Mouse (Mus musculus) ES-Bruce4 (cell line): ENCODE measurements around the gene Kcnh2. TPM values are rescaled to one million over a fixed set of nuclear protein-coding genes. Genes with fewer than 3 reads are reported as not detected.

ENCODE experiments used
- H3K27ac ChIP-seq: 2 replicates; pipeline ENCODE4 v1.5.1; 2012; ENCODE audit warnings: low read length, inconsistent platforms; ENCODE audit not compliant: insufficient read depth
- H3K27me3 ChIP-seq: 2 replicates; pipeline ENCODE4 v1.6.1; 2012; ENCODE audit warnings: mild to moderate bottlenecking, low read length, inconsistent platforms; ENCODE audit not compliant: control insufficient read depth, poor library complexity, insufficient read depth, severe bottlenecking
- H3K36me3 ChIP-seq: 2 replicates; pipeline ENCODE4 v1.6.1; 2012; ENCODE audit warnings: inconsistent platforms, mild to moderate bottlenecking, low read length, moderate library complexity; ENCODE audit not compliant: control insufficient read depth, poor library complexity, insufficient read depth, severe bottlenecking
- H3K4me1 ChIP-seq: one replicate; pipeline ENCODE4 v1.8.1; 2011; ENCODE audit warnings: low read length; ENCODE audit not compliant: control insufficient read depth, insufficient read depth
- H3K4me3 ChIP-seq: 2 replicates; pipeline ENCODE4 v1.5.1; 2011; ENCODE audit warnings: low read depth, mild to moderate bottlenecking, low read length
- H3K9ac ChIP-seq: 2 replicates; pipeline ENCODE4 v1.6.1; 2012; ENCODE audit warnings: low read depth, mild to moderate bottlenecking, inconsistent platforms; ENCODE audit not compliant: poor library complexity, severe bottlenecking
- H3K9me3 ChIP-seq: replicated peaks from 2 replicates; pipeline ENCODE4 v1.6.1; 2012; ENCODE audit warnings: mild to moderate bottlenecking, low read length, inconsistent platforms; ENCODE audit not compliant: control insufficient read depth, poor library complexity, insufficient read depth, severe bottlenecking
- CTCF ChIP-seq: IDR thresholded peaks from one replicate; pipeline ENCODE4 v1.8.1; 2011; ENCODE audit warnings: low read depth, low read length
- EP300 ChIP-seq: IDR thresholded peaks from 2 replicates; pipeline ENCODE4 v1.6.1; 2011; ENCODE audit warnings: low read depth, low read length; ENCODE audit not compliant: insufficient read depth
- POLR2A ChIP-seq: IDR thresholded peaks from one replicate; pipeline ENCODE4 v1.8.1; 2011; ENCODE audit warnings: low read length; ENCODE audit not compliant: insufficient read depth
- polyA plus RNA-seq: library from polyadenylated mRNA; stranded (reverse); fragments of >200 nt; gene quantifications from 2 replicates; pipeline ENCODE4 v1.2.4, GENCODE M21; 2011; ENCODE audit warnings: low read depth; ENCODE audit not compliant: missing spikeins, insufficient read depth, insufficient read length

The Kcnh2 gene
- polyA plus RNA-seq, 1 experiment: 3.3 TPM

GRCm38 (mm10) chr5:24307118-24307777 lies 44.2 kb downstream of the Kcnh2 start:
- no peak overlapping the region for H3K27ac ChIP-seq
- no peaks in the 10 kb centered on the region; the same call in 1 of the 2 replicates for H3K27me3 ChIP-seq
- no peaks in the 10 kb centered on the region for H3K36me3 ChIP-seq
- H3K4me3 ChIP-seq: no peak overlapping the region
- no peak overlapping the region for H3K9ac ChIP-seq
- H3K4me1 ChIP-seq: no peaks in the 10 kb centered on the region
- no peak for TF ChIP-seq CTCF
- TF ChIP-seq EP300: no peak
- no peak for TF ChIP-seq POLR2A
- H3K9me3 ChIP-seq: no peaks in the 10 kb centered on the region; the same call in 1 of the 2 replicates

- H3K4me1 ChIP-seq: no peaks in the 10 kb centered on the region
- peak; percentile 48 for TF ChIP-seq CTCF
- TF ChIP-seq EP300: no peak
- H3K4me3 ChIP-seq: no peak overlapping the region
- H3K27ac ChIP-seq: no peak overlapping the region
- no peak overlapping the region for H3K9ac ChIP-seq
- no peaks in the 10 kb centered on the region; the same call in 1 of the 2 replicates for H3K9me3 ChIP-seq
- H3K36me3 ChIP-seq: no peaks in the 10 kb centered on the region
- no peaks in the 10 kb centered on the region for H3K27me3 ChIP-seq
These were observed 48.2 kb downstream of the Kcnh2 start for GRCm38 (mm10) chr5:24303199-24303598.

- Histone ChIP-seq H3K36me3 (no peaks in the 10 kb centered on the region), H3K27ac (no peak overlapping the region), H3K9ac (no peak overlapping the region), H3K4me3 (no peak overlapping the region), H3K4me1 (no peaks in the 10 kb centered on the region), H3K9me3 (peaks cover 1% of the 10 kb centered on the region; the same call in 1 of the 2 replicates), H3K27me3 (no peaks in the 10 kb centered on the region)
- TF ChIP-seq POLR2A: no peak
- TF ChIP-seq CTCF: no peak
- TF ChIP-seq EP300: no peak
These were observed 51.4 kb downstream of the Kcnh2 start for GRCm38 (mm10) chr5:24299845-24300589.

GRCm38 (mm10) chr5:24291954-24292353 lies 59.5 kb downstream of the Kcnh2 start:
- H3K4me3 ChIP-seq: no peak overlapping the region
- TF ChIP-seq EP300 (no peak), CTCF (no peak), POLR2A (no peak)
- H3K27me3 ChIP-seq: no peaks in the 10 kb centered on the region
- H3K9me3 ChIP-seq: peaks cover 3% of the 10 kb centered on the region; the same call in 1 of the 2 replicates
- no peak overlapping the region for H3K9ac ChIP-seq
- no peaks in the 10 kb centered on the region for H3K4me1 ChIP-seq
- H3K36me3 ChIP-seq: no peaks in the 10 kb centered on the region
- no peak overlapping the region for H3K27ac ChIP-seq

GRCm38 (mm10) chr5:24286221-24286970 lies 65.0 kb downstream of the Kcnh2 start:
- no peak overlapping the region for H3K9ac ChIP-seq
- no peaks in the 10 kb centered on the region for H3K4me1 ChIP-seq
- no peaks in the 10 kb centered on the region for H3K36me3 ChIP-seq
- no peaks in the 10 kb centered on the region for H3K27me3 ChIP-seq
- no peaks in the 10 kb centered on the region for H3K9me3 ChIP-seq
- H3K27ac ChIP-seq: no peak overlapping the region
- H3K4me3 ChIP-seq: no peak overlapping the region
- TF ChIP-seq CTCF (no peak), EP300 (no peak), POLR2A (no peak)

GRCm38 (mm10) chr5:24284145-24284544 lies 67.3 kb downstream of the Kcnh2 start:
- Histone ChIP-seq H3K4me3 (no peak overlapping the region), H3K27me3 (no peaks in the 10 kb centered on the region), H3K9ac (no peak overlapping the region), H3K9me3 (no peaks in the 10 kb centered on the region), H3K27ac (no peak overlapping the region), H3K4me1 (no peaks in the 10 kb centered on the region), H3K36me3 (no peaks in the 10 kb centered on the region)
- TF ChIP-seq CTCF (no peak), POLR2A (no peak), EP300 (no peak)
